Mouse (Mus musculus): Measurements from ENCODE around the gene Tmem247. TPM values are rescaled to one million over a fixed set of nuclear protein-coding genes. Genes with fewer than 3 reads are reported as not detected.

Gene Tmem247
- total and polyA plus RNA-seq, 3 experiments, result not detected

DNA sequence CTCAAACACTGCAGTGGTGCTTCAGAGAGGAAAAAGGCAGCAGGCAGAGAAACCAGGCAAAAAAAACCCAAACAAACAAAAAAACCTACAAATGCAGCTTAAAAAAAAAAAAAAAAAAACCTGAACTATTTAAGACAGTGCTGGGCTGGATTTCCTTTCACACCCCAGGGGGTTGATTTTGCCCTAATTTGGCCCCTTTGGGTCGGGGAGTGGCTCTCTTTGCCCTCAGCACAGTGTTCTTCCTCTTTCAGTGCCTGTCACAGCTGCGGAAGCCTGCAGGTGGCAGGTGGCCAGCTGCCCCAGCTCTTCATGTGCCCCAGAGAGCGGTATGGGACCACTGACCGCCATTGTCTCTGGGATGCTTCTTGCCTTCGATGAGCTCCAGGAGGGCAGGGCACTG is 52.4 kb downstream of the Tmem247 start (continued):
- TF ChIP-seq BHLHE40 (IDR thresholded peaks at IDR 0.05; ENCODE audit: low read depth, low read length) (peak; percentile 50; the same call in 1 of the 2 replicates), ZMIZ1 (IDR thresholded peaks at IDR 0.05; ENCODE audit: low read depth, low read length) (no peak), MAZ (IDR thresholded peaks at IDR 0.05; ENCODE audit: low read depth, low read length) (no peak), KAT2A (IDR thresholded peaks at IDR 0.05; ENCODE audit: insufficient replicate concordance, low read length) (no peak), ZKSCAN1 (IDR thresholded peaks at IDR 0.05; ENCODE audit: borderline replicate concordance, low read depth, low read length) (no peak), CHD2 (IDR thresholded peaks at IDR 0.05; ENCODE audit: low read length) (no peak), RAD21 (IDR thresholded peaks at IDR 0.05; ENCODE audit: low read depth, low read length) (peak; percentile 14)

GRCm38 (mm10) chr17:86970026-86970750 is 53.0 kb downstream of the Tmem247 start:
- dilution Hi-C loops (cut with MboI; ENCODE audit: extremely low pct_ligation_motif_present, extremely low pct_unique_long_range_greater_than_20kb, low sequenced_read_pairs) (no loop called here), in situ Hi-C loops (cut with MboI; ENCODE audit: low pct_ligation_motif_present, low pct_unique_long_range_greater_than_20kb, low sequenced_read_pairs) (no loop called here)
- peaks cover 39 to 79% of the 10 kb centered on the region in 2 experiments for H3K4me1 ChIP-seq (ENCODE audit: control insufficient read depth in 1 of 2, insufficient read depth in 2 of 2)
- no peak overlapping the region for H3K4me2 ChIP-seq (ENCODE audit: insufficient read depth, low read depth, poor library complexity, severe bottlenecking)
- H3K27ac ChIP-seq (ENCODE audit: insufficient read depth, low read depth), result 0 out of 2 replicates have a peak overlapping the region, but pooled peaks have one; percentile 24
- no peak for DNase-seq (ENCODE audit: extremely low read depth)
- H3K9ac ChIP-seq (ENCODE audit: insufficient read depth, low read depth), result no peak overlapping the region
- peaks cover 45 to 85% of the 10 kb centered on the region in 2 experiments for H3K36me3 ChIP-seq (replicated peaks in 1 of 2; ENCODE audit: control insufficient read depth in 1 of 2, insufficient read depth in 1 of 2, low read length in 1 of 2)
- no peaks in the 10 kb centered on the region for H3K9me3 ChIP-seq (replicated peaks; ENCODE audit: low read length)
- peaks cover 4% of the 10 kb centered on the region for H3K79me2 ChIP-seq (replicated peaks; ENCODE audit: control insufficient read depth, extremely low read depth, insufficient read depth, poor library complexity, severe bottlenecking)
- no peaks in the 10 kb centered on the region for H3K27me3 ChIP-seq (replicated peaks)
- H3K4me3 ChIP-seq (replicated peaks in 1 of 3; ENCODE audit: low read depth in 2 of 3, low read length in 2 of 3, poor library complexity in 1 of 3), result no peak overlapping the region
- TF ChIP-seq E2F4 (IDR thresholded peaks at IDR 0.05; ENCODE audit: insufficient replicate concordance, low read depth, low read length) (no peak), ZKSCAN1 (IDR thresholded peaks at IDR 0.05; ENCODE audit: borderline replicate concordance, low read depth, low read length) (no peak), JUND (conservative IDR thresholded peaks at IDR 0.05; ENCODE audit: low read depth, low read length) (no peak), TCF12 (IDR thresholded peaks at IDR 0.05; ENCODE audit: low read depth, low read length) (no peak), RCOR1 (conservative IDR thresholded peaks at IDR 0.05; ENCODE audit: low read depth, low read length) (no peak), UBTF (IDR thresholded peaks at IDR 0.05; ENCODE audit: low read depth, low read length) (no peak), KAT2A (IDR thresholded peaks at IDR 0.05; ENCODE audit: insufficient replicate concordance, low read length) (no peak), POLR2AphosphoS2 (IDR thresholded peaks at IDR 0.05; ENCODE audit: low read depth, low read length) (no peak), NELFE (IDR thresholded peaks at IDR 0.05; ENCODE audit: low read depth, low read length) (no peak), CHD1 (IDR thresholded peaks at IDR 0.05; ENCODE audit: low read depth, low read length) (no peak), MXI1 (IDR thresholded peaks at IDR 0.05; ENCODE audit: low read depth, low read length) (no peak), ELF1 (IDR thresholded peaks at IDR 0.05; ENCODE audit: low read depth, low read length) (no peak), RAD21 (IDR thresholded peaks at IDR 0.05; ENCODE audit: low read depth, low read length) (no peak), MAFK (IDR thresholded peaks at IDR 0.05; ENCODE audit: insufficient replicate concordance, low read length) (no peak), MAX (IDR thresholded peaks at IDR 0.05; ENCODE audit: low read length) (no peak), MEF2A (IDR thresholded peaks at IDR 0.05; ENCODE audit: borderline replicate concordance, low read depth, low read length) (no peak), SIN3A (IDR thresholded peaks at IDR 0.05; ENCODE audit: low read length) (no peak), ETS1 (conservative IDR thresholded peaks at IDR 0.05; ENCODE audit: low read depth, low read length) (no peak), JUN (IDR thresholded peaks at IDR 0.05; ENCODE audit: insufficient read depth, low read depth, low read length) (no peak), EP300 (IDR thresholded peaks at IDR 0.05; ENCODE audit: low read length) (no peak)

Data from CH12.LX (cell line).